Mouse (Mus musculus): ENCODE measurements around the gene Nr1h2. TPM values are rescaled to one million over a fixed set of nuclear protein-coding genes. Genes with fewer than 3 reads are reported as not detected.

Gene Nr1h2
- polyA plus RNA-seq, 1 experiment from 2014 or later = 56.5 TPM

DNA sequence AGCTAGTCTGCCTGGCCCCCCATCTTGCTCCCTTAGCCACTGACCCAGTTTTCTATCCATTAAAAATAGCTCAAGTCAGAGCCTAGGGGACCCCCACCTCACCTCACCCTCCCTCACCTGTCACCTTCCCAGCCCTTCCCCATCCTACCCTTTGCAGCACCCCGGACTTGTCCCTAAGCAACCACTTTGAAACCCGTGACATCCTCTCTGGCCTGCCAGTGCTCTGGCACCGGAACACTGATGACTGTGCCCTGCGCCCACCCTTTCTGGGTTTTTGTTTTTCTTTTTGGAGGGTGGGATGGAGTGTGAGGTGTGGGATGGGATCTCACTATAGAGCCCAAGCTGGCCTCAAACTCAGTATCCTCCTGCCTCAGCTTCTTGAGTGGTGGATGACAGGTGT, 43.9 kb upstream of the Nr1h2 start:
- H3K4me3 ChIP-seq (ENCODE audit: low read depth, low read length) = no peak overlapping the region
- H3K27ac ChIP-seq (replicated peaks) = no peak overlapping the region
- 88% methylated on average over 4 of the region's 4 CpGs for WGBS
- H3K4me1 ChIP-seq (replicated peaks; ENCODE audit: control insufficient read depth, insufficient read depth) = no peaks in the 10 kb centered on the region
- H3K36me3 ChIP-seq (ENCODE audit: control insufficient read depth, insufficient read depth, low read length) = no peaks in the 10 kb centered on the region
- H3K9ac ChIP-seq (ENCODE audit: low read length) = no peak overlapping the region
- peaks cover 6% of the 10 kb centered on the region for H3K27me3 ChIP-seq (ENCODE audit: control insufficient read depth, insufficient read depth, low read length)
- DNase-seq (ENCODE audit: low spot score) = no peak
- no peak for ATAC-seq (ENCODE audit: low FRiP score, low TSS enrichment)
- no peaks in the 10 kb centered on the region for H3K9me3 ChIP-seq (ENCODE audit: control insufficient read depth, low read length)
- H3K4me2 ChIP-seq (replicated peaks; ENCODE audit: low read depth) = no peak overlapping the region
- no peak for TF ChIP-seq EP300 (optimal IDR thresholded peaks at IDR 0.05)

DNA sequence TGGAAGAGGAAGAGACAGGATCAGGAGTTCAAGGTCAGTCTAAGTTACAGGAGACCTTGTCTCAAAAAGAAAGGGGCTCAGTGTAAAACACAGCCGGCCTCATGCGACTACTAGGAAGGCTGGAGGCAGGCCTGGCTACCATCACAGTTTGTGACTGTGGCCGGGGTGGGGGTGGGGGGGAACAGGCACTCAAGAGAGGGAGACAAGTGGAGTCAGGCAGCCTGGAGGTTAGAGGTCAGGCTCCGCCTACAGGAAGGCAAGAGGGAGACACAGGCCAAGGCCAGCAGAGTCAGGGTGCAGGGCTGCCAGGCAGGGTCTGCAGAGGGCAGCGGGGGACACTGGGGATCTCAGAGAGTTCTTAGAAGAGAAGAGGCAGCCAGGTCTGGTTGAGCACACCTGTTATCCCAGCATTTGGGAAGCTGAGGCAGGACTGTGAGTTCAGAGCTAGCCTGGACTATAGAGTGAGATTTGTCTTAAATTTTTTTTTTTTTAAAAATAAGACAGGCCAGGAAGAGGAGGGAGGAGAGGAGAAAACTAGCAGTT, 43.3 kb upstream of the Nr1h2 start:
- Histone ChIP-seq H3K9ac (ENCODE audit: low read length) (no peak overlapping the region), H3K4me3 (ENCODE audit: low read depth, low read length) (no peak overlapping the region), H3K4me1 (replicated peaks; ENCODE audit: control insufficient read depth, insufficient read depth) (no peaks in the 10 kb centered on the region), H3K27me3 (ENCODE audit: control insufficient read depth, insufficient read depth, low read length) (peaks cover 12% of the 10 kb centered on the region), H3K27ac (replicated peaks) (no peak overlapping the region), H3K4me2 (replicated peaks; ENCODE audit: low read depth) (no peak overlapping the region), H3K36me3 (ENCODE audit: control insufficient read depth, insufficient read depth, low read length) (no peaks in the 10 kb centered on the region), H3K9me3 (ENCODE audit: control insufficient read depth, low read length) (no peaks in the 10 kb centered on the region)
- TF ChIP-seq CTCF (IDR thresholded peaks at IDR 0.05; ENCODE audit: low read depth) = no peak
- 44% methylated on average over 5 of the region's 5 CpGs for WGBS
- ATAC-seq (ENCODE audit: low FRiP score, low TSS enrichment) (no peak), DNase-seq (ENCODE audit: low spot score) (no peak)

DNA sequence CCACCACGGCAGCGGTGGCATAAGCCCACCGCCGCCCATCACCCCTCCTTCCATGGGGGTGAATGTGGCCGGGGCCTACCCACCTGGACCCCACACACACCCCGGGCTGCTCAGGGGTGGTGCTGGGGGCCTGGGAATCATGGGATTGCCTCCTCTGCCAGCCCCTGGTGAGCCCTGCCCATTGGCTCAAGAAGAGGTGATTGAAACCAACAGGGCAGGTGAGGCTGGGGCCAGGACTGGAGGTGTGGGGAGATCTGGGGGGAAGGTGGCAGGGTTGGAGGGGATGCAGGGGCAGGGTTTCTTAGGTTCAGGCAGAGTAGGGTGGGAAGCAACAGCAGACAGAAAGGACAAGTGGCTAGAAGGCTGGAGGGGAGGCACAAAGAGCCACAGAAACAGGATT, 42.3 kb upstream of the Nr1h2 start:
- DNase-seq (ENCODE audit: low spot score) (no peak), ATAC-seq (ENCODE audit: low FRiP score, low TSS enrichment) (no peak)
- no peak overlapping the region for H3K4me2 ChIP-seq (replicated peaks; ENCODE audit: low read depth)
- TF ChIP-seq EP300 (optimal IDR thresholded peaks at IDR 0.05) (no peak), CTCF (IDR thresholded peaks at IDR 0.05; ENCODE audit: low read depth) (no peak)
- no peak overlapping the region for H3K9ac ChIP-seq (ENCODE audit: low read length)
- H3K27ac ChIP-seq (replicated peaks) = no peak overlapping the region
- H3K9me3 ChIP-seq (ENCODE audit: control insufficient read depth, low read length) = no peaks in the 10 kb centered on the region
- 84% methylated on average over 6 of the region's 6 CpGs for WGBS
- peaks cover 5% of the 10 kb centered on the region for H3K4me1 ChIP-seq (replicated peaks; ENCODE audit: control insufficient read depth, insufficient read depth)
- H3K4me3 ChIP-seq (ENCODE audit: low read depth, low read length) = no peak overlapping the region
- H3K36me3 ChIP-seq (ENCODE audit: control insufficient read depth, insufficient read depth, low read length) = no peaks in the 10 kb centered on the region
- H3K27me3 ChIP-seq (ENCODE audit: control insufficient read depth, insufficient read depth, low read length) = peaks cover 14% of the 10 kb centered on the region

DNA sequence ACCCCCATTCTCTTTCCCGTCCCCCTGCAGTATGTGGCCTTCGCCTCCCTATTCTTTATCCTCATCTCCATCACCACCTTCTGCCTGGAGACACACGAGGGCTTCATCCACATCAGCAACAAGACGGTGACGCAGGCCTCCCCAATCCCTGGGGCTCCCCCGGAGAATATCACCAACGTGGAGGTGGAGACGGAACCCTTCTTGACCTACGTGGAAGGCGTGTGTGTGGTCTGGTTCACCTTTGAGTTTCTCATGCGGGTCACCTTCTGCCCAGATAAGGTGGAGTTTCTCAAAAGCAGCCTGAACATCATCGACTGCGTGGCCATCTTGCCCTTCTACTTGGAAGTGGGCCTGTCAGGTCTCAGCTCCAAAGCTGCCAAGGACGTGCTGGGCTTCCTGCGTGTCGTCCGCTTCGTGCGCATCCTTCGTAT, 41.4 kb upstream of the Nr1h2 start:
- WGBS = 91% methylated on average over 20 of the region's 20 CpGs
- no peak overlapping the region for H3K4me3 ChIP-seq (ENCODE audit: low read depth, low read length)
- peaks cover 5% of the 10 kb centered on the region for H3K4me1 ChIP-seq (replicated peaks; ENCODE audit: control insufficient read depth, insufficient read depth)
- ATAC-seq (ENCODE audit: low FRiP score, low TSS enrichment) (no peak), DNase-seq (ENCODE audit: low spot score) (no peak)
- H3K9ac ChIP-seq (ENCODE audit: low read length) = no peak overlapping the region
- no peaks in the 10 kb centered on the region for H3K36me3 ChIP-seq (ENCODE audit: control insufficient read depth, insufficient read depth, low read length)
- no peaks in the 10 kb centered on the region for H3K9me3 ChIP-seq (ENCODE audit: control insufficient read depth, low read length)
- H3K27me3 ChIP-seq (ENCODE audit: control insufficient read depth, insufficient read depth, low read length) = peaks cover 14% of the 10 kb centered on the region
- no peak overlapping the region for H3K27ac ChIP-seq (replicated peaks)
- no peak overlapping the region for H3K4me2 ChIP-seq (replicated peaks; ENCODE audit: low read depth)
- TF ChIP-seq EP300 (optimal IDR thresholded peaks at IDR 0.05) = no peak
- TF ChIP-seq CTCF (IDR thresholded peaks at IDR 0.05; ENCODE audit: low read depth) = no peak

DNA sequence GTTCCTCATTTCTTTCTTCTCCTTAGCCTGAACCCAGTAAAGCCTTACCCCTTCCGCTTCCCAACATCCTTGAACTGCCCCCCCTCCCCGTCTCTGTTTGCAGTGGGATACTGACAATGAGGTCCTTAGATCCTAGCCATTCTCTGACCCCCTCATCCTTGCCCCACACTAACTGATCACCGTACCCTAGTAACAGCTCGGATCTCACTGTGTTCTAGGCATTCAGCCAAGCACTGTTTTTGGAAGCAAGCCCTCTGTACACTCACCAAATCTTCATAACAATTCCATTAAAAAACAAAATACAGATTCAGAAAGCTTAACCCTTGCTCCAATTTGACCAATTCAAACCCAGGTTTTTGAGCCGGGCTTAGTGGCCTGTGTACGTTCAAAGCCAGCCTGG, 40.5 kb upstream of the Nr1h2 start:
- Histone ChIP-seq H3K27ac (replicated peaks) (no peak overlapping the region), H3K4me2 (replicated peaks; ENCODE audit: low read depth) (no peak overlapping the region), H3K9ac (ENCODE audit: low read length) (no peak overlapping the region), H3K4me1 (replicated peaks; ENCODE audit: control insufficient read depth, insufficient read depth) (peaks cover 5% of the 10 kb centered on the region), H3K36me3 (ENCODE audit: control insufficient read depth, insufficient read depth, low read length) (no peaks in the 10 kb centered on the region), H3K4me3 (ENCODE audit: low read depth, low read length) (no peak overlapping the region), H3K27me3 (ENCODE audit: control insufficient read depth, insufficient read depth, low read length) (peaks cover 14% of the 10 kb centered on the region), H3K9me3 (ENCODE audit: control insufficient read depth, low read length) (no peaks in the 10 kb centered on the region)
- DNase-seq (ENCODE audit: low spot score) = no peak
- TF ChIP-seq EP300 (optimal IDR thresholded peaks at IDR 0.05) = no peak
- 49% methylated on average over 6 of the region's 6 CpGs for WGBS
- ATAC-seq (ENCODE audit: low FRiP score, low TSS enrichment) = no peak

DNA sequence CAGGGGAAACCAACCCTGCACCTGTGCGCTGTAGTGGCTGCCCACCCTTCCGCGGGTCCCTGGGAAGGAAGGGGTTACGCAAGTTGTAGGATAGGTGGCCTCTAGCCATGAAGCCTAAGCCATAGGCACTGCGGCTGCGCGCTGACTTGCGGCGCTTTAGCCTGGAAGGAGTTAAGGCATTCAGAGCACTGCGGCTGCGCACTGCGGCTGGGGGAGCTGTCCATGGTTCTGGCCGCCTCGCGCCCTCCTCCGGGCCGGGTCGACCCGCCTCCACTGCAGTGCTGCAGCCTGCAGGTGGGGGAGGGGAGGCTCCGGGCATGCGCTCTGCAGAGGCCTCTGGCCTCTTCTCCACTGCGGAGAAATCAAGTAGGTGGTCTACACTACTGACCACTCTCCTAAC, 40.0 kb upstream of the Nr1h2 start:
- H3K36me3 ChIP-seq (ENCODE audit: control insufficient read depth, insufficient read depth, low read length) = no peaks in the 10 kb centered on the region
- DNase-seq (ENCODE audit: low spot score) (peak; percentile 87), ATAC-seq (ENCODE audit: low FRiP score, low TSS enrichment) (peak; percentile 38)
- H3K4me2 ChIP-seq (replicated peaks; ENCODE audit: low read depth) = no peak overlapping the region
- 0% methylated on average over 19 of the region's 22 CpGs for WGBS
- no peak overlapping the region for H3K27ac ChIP-seq (replicated peaks)
- no peak overlapping the region for H3K9ac ChIP-seq (ENCODE audit: low read length)
- TF ChIP-seq EP300 (optimal IDR thresholded peaks at IDR 0.05) (no peak), CTCF (IDR thresholded peaks at IDR 0.05; ENCODE audit: low read depth) (0 out of 2 replicates have a peak, but pooled peaks have one; percentile 17)
- H3K9me3 ChIP-seq (ENCODE audit: control insufficient read depth, low read length) = no peaks in the 10 kb centered on the region
- H3K27me3 ChIP-seq (ENCODE audit: control insufficient read depth, insufficient read depth, low read length) = peaks cover 14% of the 10 kb centered on the region
- H3K4me1 ChIP-seq (replicated peaks; ENCODE audit: control insufficient read depth, insufficient read depth) = peaks cover 5% of the 10 kb centered on the region
- H3K4me3 ChIP-seq (ENCODE audit: low read depth, low read length) = no peak overlapping the region
